Mouse (Mus musculus): ENCODE results near the gene Gm7247.
"Not testable (repeated sequence)": the region's sequence is repeated elsewhere in the genome, so short reads cannot be mapped to it uniquely, and the experiment has no call there.

Gene Gm7247

GRCm38 (mm10) chr14:51361456-51361855 is at the start of gene Gm7247:
TSS of gene Gm7247 (plus strand) at chr14:51361756.
- no peak for DNase-seq (ENCODE audit: low read depth, low spot score)

- peak; percentile 73 for DNase-seq (ENCODE audit: low read depth, low spot score)
Observed at GRCm38 (mm10) chr14:51324001-51324400, 37.6 kb upstream of the Gm7247 start.

GRCm38 (mm10) chr14:51346027-51346426 is 15.5 kb upstream of the Gm7247 start:
- no peak for DNase-seq (ENCODE audit: low read depth, low spot score)

GRCm38 (mm10) chr14:51358111-51358982 is 3.2 kb upstream of the Gm7247 start:
- DNase-seq (ENCODE audit: low read depth, low spot score), result peak; percentile 61

GRCm38 (mm10) chr14:51382805-51383204 is 21.2 kb downstream of the Gm7247 start:
- DNase-seq (ENCODE audit: low read depth, low spot score), result no peak

- DNase-seq (ENCODE audit: low read depth, low spot score), result no peak
Observed at GRCm38 (mm10) chr14:51384351-51384750, 22.8 kb downstream of the Gm7247 start.

GRCm38 (mm10) chr14:51385741-51386140 is 24.2 kb downstream of the Gm7247 start:
- DNase-seq (ENCODE audit: low read depth, low spot score), result no peak

- no peak for DNase-seq (ENCODE audit: low read depth, low spot score)
Observed at GRCm38 (mm10) chr14:51387768-51388167, 26.2 kb downstream of the Gm7247 start.

- DNase-seq (ENCODE audit: low read depth, low spot score), result no peak
Observed at GRCm38 (mm10) chr14:51388222-51388621, 26.7 kb downstream of the Gm7247 start.

- DNase-seq (ENCODE audit: low read depth, low spot score), result no peak
Observed at GRCm38 (mm10) chr14:51410520-51410919, 49.0 kb downstream of the Gm7247 start, which contains the start of gene Vmn2r88. TSS of gene Vmn2r88 (plus strand) at chr14:51410820.

GRCm38 (mm10) chr14:51423885-51424284 is 62.3 kb downstream of the Gm7247 start:
- no peak for DNase-seq (ENCODE audit: low read depth, low spot score)

GRCm38 (mm10) chr14:51430138-51430537 is 68.6 kb downstream of the Gm7247 start:
- not testable (repeated sequence) for DNase-seq (ENCODE audit: low read depth, low spot score)

GRCm38 (mm10) chr14:51434546-51434945 is 73.0 kb downstream of the Gm7247 start:
- no peak for DNase-seq (ENCODE audit: low read depth, low spot score)

- DNase-seq (ENCODE audit: low read depth, low spot score), result no peak
Observed at GRCm38 (mm10) chr14:51435020-51435419, 73.5 kb downstream of the Gm7247 start.

GRCm38 (mm10) chr14:51438955-51439354 is 77.4 kb downstream of the Gm7247 start:
- DNase-seq (ENCODE audit: low read depth, low spot score), result no peak

GRCm38 (mm10) chr14:51451557-51451956 is 90.0 kb downstream of the Gm7247 start, which contains the start of gene Vmn2r89:
TSS of gene Vmn2r89 (plus strand) at chr14:51451857.
- DNase-seq (ENCODE audit: low read depth, low spot score), result not testable (repeated sequence)

- not testable (repeated sequence) for DNase-seq (ENCODE audit: low read depth, low spot score)
Observed at GRCm38 (mm10) chr14:51480278-51480677, 118.7 kb downstream of the Gm7247 start.

GRCm38 (mm10) chr14:51481332-51482015 is 119.9 kb downstream of the Gm7247 start:
- not testable (repeated sequence) for DNase-seq (ENCODE audit: low read depth, low spot score)

- DNase-seq (ENCODE audit: low read depth, low spot score), result no peak
Observed at GRCm38 (mm10) chr14:51482051-51482715, 120.6 kb downstream of the Gm7247 start.

- not testable (repeated sequence) for DNase-seq (ENCODE audit: low read depth, low spot score)
Observed at GRCm38 (mm10) chr14:51482971-51483381, 121.4 kb downstream of the Gm7247 start.

- DNase-seq (ENCODE audit: low read depth, low spot score), result no peak
Observed at GRCm38 (mm10) chr14:51483671-51484070, 122.1 kb downstream of the Gm7247 start.

GRCm38 (mm10) chr14:51486111-51486510 is 124.6 kb downstream of the Gm7247 start:
- DNase-seq (ENCODE audit: low read depth, low spot score), result no peak
